Mouse (Mus musculus) liver, adult 2 months (tissue): ENCODE results near the gene Trim65. TPM values are rescaled to one million over a fixed set of nuclear protein-coding genes. Genes with fewer than 3 reads are reported as not detected.
A peak's percentile ranks its signal among the peaks of the same experiment; 100 is the strongest.

Experiments used
- DNase-seq: peaks from one replicate; pipeline ENCODE4 v3.0.0-alpha.2; 2011; ENCODE audit warnings: low read depth, low spot score; ENCODE audit errors: extremely low read depth
- H3K27ac ChIP-seq: fragments of 200-500 bp; replicated peaks from 2 replicates; pipeline ENCODE4 v1.5.1; 2012; ENCODE audit warnings: low read depth, mild to moderate bottlenecking, control low read depth, inconsistent platforms, low read length; ENCODE audit not compliant: insufficient read depth
- H3K27me3 ChIP-seq: fragments of 200-500 bp; 2 replicates; pipeline ENCODE4 v1.6.1; 2012; ENCODE audit warnings: mild to moderate bottlenecking, moderate library complexity, low read length, inconsistent platforms; ENCODE audit not compliant: control insufficient read depth, insufficient read depth
- H3K36me3 ChIP-seq: fragments of 200-500 bp; 2 replicates; pipeline ENCODE4 v1.6.1; 2012; ENCODE audit warnings: low read length, inconsistent platforms; ENCODE audit not compliant: control insufficient read depth, insufficient read depth
- H3K4me1 ChIP-seq: fragments of 200-500 bp; 2 replicates; pipeline ENCODE4 v1.6.1; 2011; ENCODE audit warnings: low read length; ENCODE audit not compliant: control insufficient read depth, insufficient read depth
- H3K4me3 ChIP-seq: fragments of 200-500 bp; 2 replicates; pipeline ENCODE4 v1.5.1; 2011; ENCODE audit warnings: low read depth, mild to moderate bottlenecking, control low read depth, low read length, moderate library complexity; ENCODE audit not compliant: insufficient read depth
- H3K79me2 ChIP-seq: fragments of 200-500 bp; 2 replicates; pipeline ENCODE4 v1.6.1; 2012; ENCODE audit warnings: inconsistent platforms, mild to moderate bottlenecking, low read length, moderate library complexity; ENCODE audit not compliant: control insufficient read depth, insufficient read depth
- H3K9ac ChIP-seq: fragments of 200-500 bp; 2 replicates; pipeline ENCODE4 v1.6.1; 2012; ENCODE audit warnings: low read depth, mild to moderate bottlenecking, control low read depth, inconsistent platforms, low read length
- CTCF ChIP-seq: fragments of 200-500 bp; IDR thresholded peaks from 2 replicates; pipeline ENCODE4 v1.5.1; 2011; ENCODE audit warnings: low read depth, low read length, control low read depth
- POLR2A ChIP-seq: fragments of 200-500 bp; IDR thresholded peaks from 2 replicates; pipeline ENCODE4 v1.6.1; 2011; ENCODE audit warnings: low read length, control low read depth; ENCODE audit not compliant: insufficient read depth; ENCODE audit errors: extremely low read depth
- WGBS: fragments of 180-500 bp; shearing (Covaris S2); methylation state at CpG from one replicate; pipeline ENCODE4 v1.1.7; 2018; 5-methylcytosine and 5-hydroxymethylcytosine counted together
- polyA plus RNA-seq: library from polyadenylated mRNA; depleted of rRNA; stranded (reverse); fragments of >200 nt; gene quantifications from 2 replicates; pipeline ENCODE4 v1.2.3, GENCODE M21; 2012
- total RNA-seq: library from RNA; depleted of rRNA; stranded (reverse); fragments of >200 nt; gene quantifications from 2 replicates; pipeline ENCODE4 v1.2.3, GENCODE M21; 2014

Trim65 gene
- total and polyA plus RNA-seq, 2 experiments = 3.9 to 8.3 TPM

GRCm38 (mm10) chr11:116109441-116110081 is 21.4 kb downstream of the Trim65 start:
- peak overlapping the region; percentile 95 for H3K9ac ChIP-seq
- TF ChIP-seq POLR2A = no peak
- TF ChIP-seq CTCF = no peak
- H3K27ac ChIP-seq = peak overlapping the region; percentile 78
- H3K27me3 ChIP-seq = no peaks in the 10 kb centered on the region
- peak overlapping the region; percentile 87 for H3K4me3 ChIP-seq
- 2% methylated on average over 68 of the region's 70 CpGs for WGBS
- H3K4me1 ChIP-seq = peaks cover 15% of the 10 kb centered on the region; the same call in 1 of the 2 replicates
- H3K79me2 ChIP-seq = peaks cover 2% of the 10 kb centered on the region; the same call in 1 of the 2 replicates
- no peak for DNase-seq
- H3K36me3 ChIP-seq = no peaks in the 10 kb centered on the region

GRCm38 (mm10) chr11:116108464-116109137 is 22.3 kb downstream of the Trim65 start:
- DNase-seq = no peak
- peak overlapping the region; percentile 37 for H3K27ac ChIP-seq
- H3K4me3 ChIP-seq = peak overlapping the region; percentile 87
- WGBS = 9% methylated on average over 23 of the region's 23 CpGs
- peak overlapping the region; percentile 95 for H3K9ac ChIP-seq
- peaks cover 20% of the 10 kb centered on the region for H3K4me1 ChIP-seq
- TF ChIP-seq CTCF = no peak
- 0 out of 2 replicates have a peak, but pooled peaks have one; percentile 9 for TF ChIP-seq POLR2A
- H3K27me3 ChIP-seq = no peaks in the 10 kb centered on the region
- peaks cover 2% of the 10 kb centered on the region; the same call in 1 of the 2 replicates for H3K79me2 ChIP-seq
- no peaks in the 10 kb centered on the region for H3K36me3 ChIP-seq

GRCm38 (mm10) chr11:116107777-116108285 is 23.1 kb downstream of the Trim65 start:
- no peaks in the 10 kb centered on the region for H3K36me3 ChIP-seq
- no peaks in the 10 kb centered on the region for H3K27me3 ChIP-seq
- no peak overlapping the region for H3K27ac ChIP-seq
- no peak for TF ChIP-seq CTCF
- TF ChIP-seq POLR2A = no peak
- H3K4me1 ChIP-seq = peaks cover 23% of the 10 kb centered on the region
- 43% methylated on average over 19 of the region's 19 CpGs for WGBS
- no peak for DNase-seq
- peak overlapping the region; percentile 20; the same call in 1 of the 2 replicates for H3K4me3 ChIP-seq
- H3K79me2 ChIP-seq = peaks cover 2% of the 10 kb centered on the region; the same call in 1 of the 2 replicates
- H3K9ac ChIP-seq = peak overlapping the region; percentile 23

- DNase-seq = no peak
- peak overlapping the region; percentile 23; the same call in 1 of the 2 replicates for H3K9ac ChIP-seq
- WGBS = 63% methylated on average over 14 of the region's 14 CpGs
- TF ChIP-seq CTCF = no peak
- 0 out of 2 replicates have a peak, but pooled peaks have one; percentile 3 for TF ChIP-seq POLR2A
- H3K79me2 ChIP-seq = peaks cover 2% of the 10 kb centered on the region; the same call in 1 of the 2 replicates
- no peak overlapping the region for H3K27ac ChIP-seq
- peak overlapping the region; percentile 20; the same call in 1 of the 2 replicates for H3K4me3 ChIP-seq
- H3K4me1 ChIP-seq = peaks cover 27% of the 10 kb centered on the region
- H3K27me3 ChIP-seq = no peaks in the 10 kb centered on the region
- H3K36me3 ChIP-seq = no peaks in the 10 kb centered on the region
Observed at GRCm38 (mm10) chr11:116106963-116107776, 23.8 kb downstream of the Trim65 start.

- no peaks in the 10 kb centered on the region for H3K36me3 ChIP-seq
- H3K9ac ChIP-seq = no peak overlapping the region
- no peak overlapping the region for H3K4me3 ChIP-seq
- TF ChIP-seq CTCF (no peak), POLR2A (no peak)
- WGBS = 87% methylated on average over 32 of the region's 32 CpGs
- H3K79me2 ChIP-seq = peaks cover 2% of the 10 kb centered on the region; the same call in 1 of the 2 replicates
- H3K27me3 ChIP-seq = no peaks in the 10 kb centered on the region
- DNase-seq = no peak
- no peak overlapping the region for H3K27ac ChIP-seq
- H3K4me1 ChIP-seq = peaks cover 35% of the 10 kb centered on the region
Observed at GRCm38 (mm10) chr11:116106154-116106962, 24.6 kb downstream of the Trim65 start.
